Mouse (Mus musculus) limb, embryonic 12.5 days (tissue): ENCODE measurements around the gene Gstp1. TPM values are rescaled to one million over a fixed set of nuclear protein-coding genes. Genes with fewer than 3 reads are reported as not detected.
A peak's percentile ranks its signal among the peaks of the same experiment; 100 is the strongest.

Experiments
- ATAC-seq: fragments of 200-750 bp; cut with Nextera tagmentation; 2 replicates; pipeline ENCODE4 v1.8.0; 2017; ENCODE audit warnings: low read depth, moderate TSS enrichment; ENCODE audit not compliant: insufficient number of reproducible peaks, insufficient read depth, low FRiP score, low TSS enrichment
- H3K27ac ChIP-seq: fragments of 300-500 bp; sonication (generic); 2 replicates; pipeline ENCODE4 v1.5.1; 2016; ENCODE audit warnings: mild to moderate bottlenecking, moderate library complexity
- H3K27me3 ChIP-seq: fragments of 300-500 bp; sonication (generic); 2 replicates; pipeline ENCODE4 v1.6.1; 2016; ENCODE audit warnings: mild to moderate bottlenecking, moderate library complexity
- H3K36me3 ChIP-seq: fragments of 300-500 bp; sonication (generic); 2 replicates; pipeline ENCODE4 v1.6.1; 2016; ENCODE audit warnings: mild to moderate bottlenecking, moderate library complexity
- H3K4me1 ChIP-seq: fragments of 300-500 bp; sonication (generic); replicated peaks from 2 replicates; pipeline ENCODE4 v1.6.1; 2016
- H3K4me2 ChIP-seq: fragments of 300-500 bp; sonication (generic); 2 replicates; pipeline ENCODE4 v1.6.1; 2016; ENCODE audit warnings: mild to moderate bottlenecking, moderate library complexity
- H3K4me3 ChIP-seq: fragments of 300-500 bp; sonication (generic); replicated peaks from 2 replicates; pipeline ENCODE4 v1.5.1; 2016; ENCODE audit warnings: mild to moderate bottlenecking
- H3K9ac ChIP-seq: fragments of 300-500 bp; sonication (generic); replicated peaks from 2 replicates; pipeline ENCODE4 v1.6.1; 2016; ENCODE audit warnings: mild to moderate bottlenecking, moderate library complexity
- H3K9me3 ChIP-seq: fragments of 300-500 bp; sonication (generic); 2 replicates; pipeline ENCODE4 v1.6.1; 2016; ENCODE audit warnings: mild to moderate bottlenecking, moderate library complexity
- WGBS: fragments of 180-500 bp; shearing (Covaris S2); methylation state at CpG from one replicate; pipeline ENCODE4 v1.1.7; 2016; 5-methylcytosine and 5-hydroxymethylcytosine counted together
- polyA plus RNA-seq: library from polyadenylated mRNA; unstranded; fragments of >200 nt; fragmentation: Nextera tagmentation; extraction: Ambion mirVana; gene quantifications from 2 replicates; pipeline ENCODE4 v1.2.1, GENCODE M21; 2016

Gstp1 gene
- polyA plus RNA-seq, 1 experiment from 2014 or later = 504 TPM

DNA sequence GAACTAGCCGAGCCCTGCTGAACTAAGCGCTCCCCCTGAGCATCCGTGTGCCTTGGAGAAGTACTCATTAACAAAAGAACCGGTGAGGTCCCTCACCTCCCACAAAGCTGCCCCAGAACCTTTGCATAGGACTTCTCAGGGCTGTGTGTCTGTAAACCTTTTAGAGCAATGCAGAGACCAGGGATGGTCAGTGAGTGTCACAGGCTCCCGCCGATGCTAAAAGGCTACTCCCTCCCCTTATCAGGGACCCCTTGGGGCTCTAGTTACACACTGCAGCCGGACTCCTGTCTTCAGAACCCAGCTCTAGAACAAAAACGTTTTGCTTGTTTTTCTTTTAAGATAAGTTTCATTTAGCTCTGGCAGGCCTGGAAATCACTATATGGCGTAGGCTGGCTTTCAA lies 24.7 kb downstream of the Gstp1 start:
- H3K9ac ChIP-seq = 0 out of 2 replicates have a peak overlapping the region, but pooled peaks have one; percentile 1
- peak; percentile 35 for ATAC-seq
- H3K27me3 ChIP-seq = no peaks in the 10 kb centered on the region
- 20% methylated on average over 9 of the region's 9 CpGs for WGBS
- H3K27ac ChIP-seq = no peak overlapping the region
- peaks cover 10% of the 10 kb centered on the region; the same call in 1 of the 2 replicates for H3K4me1 ChIP-seq
- H3K4me3 ChIP-seq = peak overlapping the region; percentile 89
- H3K9me3 ChIP-seq = no peaks in the 10 kb centered on the region
- H3K36me3 ChIP-seq = peaks cover 29% of the 10 kb centered on the region
- H3K4me2 ChIP-seq = peak overlapping the region; percentile 67

DNA sequence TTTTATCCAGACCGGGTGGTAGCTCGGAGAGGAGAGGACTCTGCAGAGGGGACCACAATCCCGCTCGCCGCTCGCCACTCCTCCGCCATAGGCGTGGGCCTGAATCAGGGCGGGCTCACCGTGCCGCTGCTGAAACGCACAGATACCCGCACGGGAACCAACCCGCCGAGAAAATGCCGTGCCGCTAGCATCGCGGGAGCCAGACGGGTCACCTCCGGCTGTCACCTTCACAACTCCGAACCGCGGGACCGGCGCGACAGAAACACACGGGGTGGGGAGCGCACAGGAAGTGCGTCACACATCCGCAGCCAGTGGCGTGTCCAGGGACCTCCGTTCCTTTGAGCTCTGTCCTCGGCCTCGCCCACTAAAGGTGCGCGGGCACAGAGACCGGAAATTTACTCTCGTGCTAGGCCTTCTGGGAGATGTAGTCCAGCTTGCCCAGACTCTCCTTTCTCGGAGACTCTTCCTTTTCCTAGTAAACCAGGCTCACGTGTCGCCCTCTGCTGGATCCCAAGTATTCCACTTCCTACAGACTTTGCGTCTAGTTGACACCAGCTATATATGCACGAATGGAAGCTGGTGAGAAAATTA lies 25.3 kb downstream of the Gstp1 start, which contains the start of gene Ndufv1:
TSS of gene Ndufv1 (minus strand) at position 375 of the 591 bp plus-strand sequence.
- peak within 1 kb of the TSS; percentile 89 for H3K4me3 ChIP-seq
- no peak within 1 kb of the TSS for H3K27ac ChIP-seq
- H3K36me3 ChIP-seq = peaks cover 35% of the 10 kb centered on the region
- H3K9ac ChIP-seq = peak within 1 kb of the TSS; percentile 67
- H3K27me3 ChIP-seq = no peaks in the 10 kb centered on the region
- H3K4me2 ChIP-seq = peak within 1 kb of the TSS; percentile 67
- peak; percentile 99 for ATAC-seq
- no peaks in the 10 kb centered on the region for H3K9me3 ChIP-seq
- WGBS = under 1% methylated on average over 45 of the region's 45 CpGs
- peaks cover 10% of the 10 kb centered on the region; the same call in 1 of the 2 replicates for H3K4me1 ChIP-seq

DNA sequence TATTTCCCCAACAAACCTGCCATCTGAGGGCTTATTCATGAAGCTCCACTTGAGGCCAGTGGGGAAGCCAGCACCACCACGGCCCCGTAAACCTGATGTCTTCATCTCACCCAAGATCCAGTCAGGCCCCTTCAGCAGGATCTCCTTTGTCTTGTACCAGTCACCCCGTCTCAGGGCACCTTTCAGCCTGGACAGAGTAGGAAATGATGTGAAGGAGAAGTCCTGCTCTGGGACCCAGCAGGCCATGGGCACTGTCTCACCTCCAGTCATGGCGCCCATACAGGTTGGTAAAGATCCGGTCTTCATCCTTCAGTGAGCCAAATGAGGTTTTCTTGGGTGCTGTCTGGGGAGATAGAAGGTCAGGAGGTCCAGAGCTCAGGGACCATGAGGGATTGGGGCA lies 26.7 kb downstream of the Gstp1 start:
- peak overlapping the region; percentile 67; the same call in 1 of the 2 replicates for H3K4me2 ChIP-seq
- no peak overlapping the region for H3K9ac ChIP-seq
- peaks cover 10% of the 10 kb centered on the region; the same call in 1 of the 2 replicates for H3K4me1 ChIP-seq
- H3K27ac ChIP-seq = no peak overlapping the region
- no peak overlapping the region for H3K4me3 ChIP-seq
- ATAC-seq = no peak
- H3K9me3 ChIP-seq = no peaks in the 10 kb centered on the region
- H3K36me3 ChIP-seq = peaks cover 49% of the 10 kb centered on the region
- WGBS = 91% methylated on average over 5 of the region's 5 CpGs
- H3K27me3 ChIP-seq = no peaks in the 10 kb centered on the region

DNA sequence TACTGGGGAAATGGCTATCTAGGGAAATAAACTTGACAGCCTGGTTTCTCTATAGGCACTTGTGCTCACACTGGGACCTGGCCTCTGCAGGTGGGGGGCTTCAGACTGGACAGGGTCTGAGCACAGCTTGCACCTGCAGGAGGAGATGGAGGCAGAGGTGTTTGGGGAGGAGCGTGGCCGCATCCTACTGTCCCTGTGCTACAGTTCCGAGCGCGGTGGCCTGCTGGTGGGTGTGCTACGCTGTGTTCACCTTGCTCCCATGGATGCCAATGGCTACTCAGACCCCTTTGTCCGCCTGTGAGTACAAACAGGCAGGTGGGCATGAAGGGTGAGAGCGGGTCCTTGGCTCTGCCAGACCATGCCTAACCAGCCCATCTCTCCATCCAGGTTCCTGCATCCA lies 31.8 kb downstream of the Gstp1 start:
- WGBS = 91% methylated on average over 8 of the region's 8 CpGs
- Histone ChIP-seq H3K9ac (no peak overlapping the region), H3K27me3 (no peaks in the 10 kb centered on the region), H3K9me3 (no peaks in the 10 kb centered on the region), H3K4me3 (no peak overlapping the region), H3K4me1 (peaks cover 7% of the 10 kb centered on the region), H3K4me2 (no peak overlapping the region), H3K36me3 (peaks cover 66% of the 10 kb centered on the region), H3K27ac (no peak overlapping the region)
- ATAC-seq = no peak

DNA sequence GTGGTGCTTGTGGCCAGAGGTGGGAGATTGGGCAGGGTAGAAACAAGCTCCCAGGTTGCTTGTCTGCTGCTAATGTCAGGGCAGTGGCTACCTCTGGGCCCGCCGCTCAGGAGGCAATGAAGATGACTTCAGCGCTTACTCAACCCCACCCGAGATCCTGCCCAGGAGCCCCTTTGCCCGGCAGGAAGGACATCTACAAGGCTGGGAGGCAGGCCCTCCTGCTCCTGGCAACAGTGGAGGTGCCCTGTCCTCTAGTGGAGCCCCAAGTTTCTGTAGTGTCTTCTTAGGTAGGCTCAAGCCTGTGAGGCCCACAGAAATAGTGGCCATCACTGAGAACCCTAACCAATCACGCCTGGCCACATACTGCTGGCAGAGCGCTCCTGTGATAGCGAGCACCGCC lies 32.7 kb downstream of the Gstp1 start:
- H3K27me3 ChIP-seq = no peaks in the 10 kb centered on the region
- WGBS = 90% methylated on average over 9 of the region's 9 CpGs
- no peak overlapping the region for H3K4me2 ChIP-seq
- H3K9me3 ChIP-seq = no peaks in the 10 kb centered on the region
- H3K4me1 ChIP-seq = peaks cover 9% of the 10 kb centered on the region
- no peak overlapping the region for H3K27ac ChIP-seq
- no peak overlapping the region for H3K4me3 ChIP-seq
- ATAC-seq = no peak
- H3K9ac ChIP-seq = no peak overlapping the region
- H3K36me3 ChIP-seq = peaks cover 59% of the 10 kb centered on the region

DNA sequence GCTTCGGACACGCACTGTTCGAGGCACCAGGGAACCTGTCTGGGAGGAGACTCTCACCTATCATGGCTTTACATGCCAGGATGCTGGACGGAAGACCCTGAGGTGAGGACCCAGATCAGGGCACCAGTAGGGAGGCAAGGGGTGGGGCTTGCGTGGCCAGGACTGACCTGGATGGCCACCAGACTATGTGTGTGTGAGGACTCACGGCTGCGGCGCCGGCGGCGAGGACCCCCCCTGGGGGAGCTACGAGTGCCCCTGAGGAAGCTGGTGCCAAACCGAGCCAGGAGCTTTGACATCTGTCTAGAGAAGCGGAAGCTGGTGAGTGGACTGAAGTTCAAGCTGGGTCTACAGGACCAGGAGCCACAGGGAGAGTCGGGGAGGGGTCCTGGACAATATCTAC lies 33.5 kb downstream of the Gstp1 start:
- no peak for ATAC-seq
- H3K9ac ChIP-seq = no peak overlapping the region
- no peak overlapping the region for H3K27ac ChIP-seq
- peaks cover 13% of the 10 kb centered on the region for H3K4me1 ChIP-seq
- no peak overlapping the region for H3K4me2 ChIP-seq
- WGBS = 86% methylated on average over 15 of the region's 15 CpGs
- no peak overlapping the region for H3K4me3 ChIP-seq
- peaks cover 52% of the 10 kb centered on the region for H3K36me3 ChIP-seq
- H3K9me3 ChIP-seq = no peaks in the 10 kb centered on the region
- H3K27me3 ChIP-seq = no peaks in the 10 kb centered on the region

DNA sequence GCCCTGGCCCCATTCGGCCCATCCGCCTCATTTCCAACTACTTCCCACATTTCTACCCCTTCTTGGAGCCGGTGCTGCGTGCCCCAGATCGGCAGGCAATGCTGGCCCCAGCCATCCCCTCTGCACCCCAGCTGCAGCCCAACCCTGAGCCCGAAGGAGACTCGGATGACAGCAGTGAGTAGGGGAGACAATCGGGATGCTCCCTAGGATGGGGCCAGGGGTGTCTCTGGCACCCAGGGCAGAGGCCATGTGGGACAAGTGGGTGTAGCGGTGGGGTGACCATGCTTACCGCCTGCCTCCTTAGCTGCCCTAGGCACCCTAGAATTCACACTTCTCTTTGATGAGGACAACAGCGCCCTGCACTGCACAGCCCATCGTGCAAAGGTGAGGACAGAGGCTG lies 34.1 kb downstream of the Gstp1 start:
- no peak overlapping the region for H3K4me2 ChIP-seq
- 72% methylated on average over 12 of the region's 12 CpGs for WGBS
- no peak overlapping the region for H3K4me3 ChIP-seq
- H3K9me3 ChIP-seq = no peaks in the 10 kb centered on the region
- no peak for ATAC-seq
- no peak overlapping the region for H3K27ac ChIP-seq
- H3K4me1 ChIP-seq = peaks cover 13% of the 10 kb centered on the region
- no peaks in the 10 kb centered on the region for H3K27me3 ChIP-seq
- no peak overlapping the region for H3K9ac ChIP-seq
- H3K36me3 ChIP-seq = peaks cover 45% of the 10 kb centered on the region

DNA sequence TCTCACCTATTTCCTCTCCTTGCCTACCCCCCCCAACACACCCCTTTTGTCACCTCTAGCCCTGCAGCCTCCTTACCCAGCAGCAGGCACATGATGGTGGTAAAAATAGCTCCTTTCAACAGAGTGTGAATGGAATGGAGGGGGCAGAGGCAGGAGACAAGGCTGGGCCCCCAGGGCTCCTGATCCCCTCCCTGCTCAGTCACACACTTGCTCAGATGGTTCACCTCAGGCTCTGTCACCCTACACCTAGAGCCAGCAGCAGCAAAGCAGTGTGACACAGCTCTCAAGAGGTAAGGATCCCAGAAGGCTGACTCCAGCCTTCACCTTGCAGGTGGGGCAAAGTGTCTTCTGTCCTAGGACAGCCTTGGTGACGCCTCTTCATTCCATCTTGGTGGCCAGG lies 34.7 kb downstream of the Gstp1 start, which contains the start of gene Doc2g:
TSS of gene Doc2g (plus strand) at position 202 of the 400 bp plus-strand sequence.
- Histone ChIP-seq H3K4me3 (no peak within 1 kb of the TSS), H3K27me3 (no peaks in the 10 kb centered on the region), H3K36me3 (peaks cover 40% of the 10 kb centered on the region), H3K9me3 (no peaks in the 10 kb centered on the region), H3K4me1 (peaks cover 13% of the 10 kb centered on the region), H3K27ac (no peak within 1 kb of the TSS), H3K4me2 (no peak within 1 kb of the TSS), H3K9ac (peak within 1 kb of the TSS; percentile 14; the same call in 1 of the 2 replicates)
- 82% methylated on average over 1 of the region's 1 CpGs for WGBS
- ATAC-seq = no peak

DNA sequence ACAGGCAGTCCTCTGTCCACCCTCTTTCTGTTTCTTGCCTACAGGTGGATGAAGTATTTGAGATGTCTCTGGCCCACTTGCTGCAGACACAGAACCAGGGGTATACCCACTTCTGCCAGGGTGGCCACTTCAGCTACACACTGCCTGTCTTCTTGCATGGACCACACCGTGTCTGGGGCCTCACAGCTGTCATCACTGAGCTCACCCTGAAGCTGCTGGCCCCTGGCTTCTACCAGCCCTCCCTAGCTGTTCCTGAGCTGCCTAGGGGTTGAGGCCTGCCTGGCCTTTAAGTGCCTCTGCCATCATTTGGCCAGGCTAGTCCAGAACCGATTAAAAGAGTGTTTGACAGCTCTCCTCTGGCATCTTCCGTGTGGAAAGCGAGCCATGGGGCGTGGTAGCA lies 36.0 kb downstream of the Gstp1 start:
- no peak for ATAC-seq
- Histone ChIP-seq H3K36me3 (peaks cover 26% of the 10 kb centered on the region), H3K4me3 (peak overlapping the region; percentile 82), H3K4me2 (peak overlapping the region; percentile 84), H3K9me3 (no peaks in the 10 kb centered on the region), H3K27me3 (no peaks in the 10 kb centered on the region), H3K9ac (no peak overlapping the region), H3K4me1 (peaks cover 13% of the 10 kb centered on the region), H3K27ac (no peak overlapping the region)
- 81% methylated on average over 5 of the region's 5 CpGs for WGBS

DNA sequence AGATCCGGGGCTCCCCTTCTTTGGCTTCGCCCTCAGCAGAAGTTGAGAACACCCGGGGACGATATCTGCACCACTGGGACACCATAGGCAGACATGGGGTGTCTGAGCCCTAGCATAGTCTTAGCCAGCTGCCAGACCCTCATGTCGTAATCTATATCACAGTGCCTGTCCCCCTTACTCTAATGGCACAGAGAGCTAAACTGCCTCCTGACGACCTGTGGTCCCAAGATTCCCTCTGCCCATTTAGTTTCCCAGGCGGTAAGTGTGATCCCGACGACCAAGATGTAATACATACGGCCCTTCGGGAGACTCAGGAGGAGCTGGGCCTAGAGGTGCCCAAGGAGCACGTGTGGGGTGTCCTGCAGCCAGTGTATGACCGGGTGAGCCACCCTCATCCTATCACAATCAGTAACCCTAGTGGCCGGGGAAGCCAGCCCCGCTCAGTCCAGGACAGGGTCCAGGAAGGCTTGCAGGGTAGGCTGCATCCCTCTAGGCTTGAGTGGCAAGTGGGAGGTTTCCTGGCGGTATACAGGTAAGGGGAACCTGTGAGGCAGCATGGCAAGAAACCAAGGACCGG lies 36.7 kb downstream of the Gstp1 start:
- Histone ChIP-seq H3K36me3 (peaks cover 19% of the 10 kb centered on the region), H3K9me3 (no peaks in the 10 kb centered on the region), H3K27ac (peak overlapping the region; percentile 98), H3K4me2 (peak overlapping the region; percentile 84), H3K27me3 (no peaks in the 10 kb centered on the region), H3K9ac (peak overlapping the region; percentile 89), H3K4me3 (peak overlapping the region; percentile 82), H3K4me1 (peaks cover 14% of the 10 kb centered on the region)
- WGBS = 15% methylated on average over 17 of the region's 17 CpGs
- ATAC-seq = peak; percentile 20; the same call in 1 of the 2 replicates

DNA sequence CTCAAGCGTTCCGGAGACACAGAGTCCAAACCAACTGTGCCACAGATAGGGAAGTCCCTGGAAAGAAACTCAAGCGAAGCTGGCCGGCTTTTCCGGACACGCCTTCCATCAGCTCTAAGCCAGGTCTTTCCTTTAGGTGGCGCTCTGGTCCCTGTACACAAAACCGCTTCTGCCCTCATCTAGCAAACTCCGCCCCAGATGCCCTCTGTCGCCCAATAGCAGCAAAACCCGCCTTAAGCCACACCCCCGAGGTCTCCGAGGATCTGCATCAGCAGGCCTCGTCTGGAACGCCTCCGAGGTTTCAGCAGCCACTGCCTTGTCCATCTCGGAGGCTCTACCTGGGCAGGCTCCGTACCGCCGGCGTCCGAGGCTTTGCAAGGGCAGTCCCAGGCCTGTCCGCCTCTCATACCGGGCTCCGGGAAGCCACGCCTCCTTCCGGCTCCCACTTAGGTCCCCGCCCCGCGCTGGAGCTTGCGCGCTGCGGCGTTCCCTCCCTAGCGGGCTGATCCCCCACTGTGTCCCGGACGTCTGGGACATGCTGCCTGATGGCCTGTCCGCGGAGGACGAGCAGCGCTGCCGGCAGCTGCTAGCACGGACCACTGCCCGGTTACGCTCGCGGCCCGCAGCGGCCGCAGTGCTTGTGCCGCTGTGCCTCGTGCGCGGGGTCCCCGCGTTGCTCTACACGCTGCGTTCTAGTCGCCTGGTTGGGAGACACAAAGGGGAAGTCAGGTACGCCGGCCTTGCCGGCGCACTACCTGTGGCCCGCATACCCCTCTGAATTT lies 37.5 kb downstream of the Gstp1 start, which contains the start of the genes Nudt8 and Gm49405:
TSS of gene Nudt8 (plus strand) at position 462 of the 782 bp plus-strand sequence.
TSS of gene Gm49405 (plus strand) at position 508 of the 782 bp plus-strand sequence.
- no peaks in the 10 kb centered on the region for H3K9me3 ChIP-seq
- peaks cover 13% of the 10 kb centered on the region for H3K36me3 ChIP-seq
- H3K4me1 ChIP-seq = peaks cover 18% of the 10 kb centered on the region
- peak; percentile 87 for ATAC-seq
- peak within 1 kb of the TSS; percentile 89 for H3K9ac ChIP-seq
- WGBS = under 1% methylated on average over 64 of the region's 64 CpGs
- peak within 1 kb of the TSS; percentile 98 for H3K27ac ChIP-seq
- peak within 1 kb of the TSS; percentile 82 for H3K4me3 ChIP-seq
- H3K4me2 ChIP-seq = peak within 1 kb of the TSS; percentile 84
- H3K27me3 ChIP-seq = no peaks in the 10 kb centered on the region
